Mouse (Mus musculus) right cerebral cortex, adult 2 months (tissue): ENCODE measurements around the gene Cep250.
A peak's percentile ranks its signal among the peaks of the same experiment; 100 is the strongest.

Experiments
- DNase-seq, 2 experiments: peaks; one replicate each; pipeline ENCODE4 v3.0.0; 2021 to 2022; ENCODE audit warnings: low spot score in 2 of 2

The Cep250 gene

DNA sequence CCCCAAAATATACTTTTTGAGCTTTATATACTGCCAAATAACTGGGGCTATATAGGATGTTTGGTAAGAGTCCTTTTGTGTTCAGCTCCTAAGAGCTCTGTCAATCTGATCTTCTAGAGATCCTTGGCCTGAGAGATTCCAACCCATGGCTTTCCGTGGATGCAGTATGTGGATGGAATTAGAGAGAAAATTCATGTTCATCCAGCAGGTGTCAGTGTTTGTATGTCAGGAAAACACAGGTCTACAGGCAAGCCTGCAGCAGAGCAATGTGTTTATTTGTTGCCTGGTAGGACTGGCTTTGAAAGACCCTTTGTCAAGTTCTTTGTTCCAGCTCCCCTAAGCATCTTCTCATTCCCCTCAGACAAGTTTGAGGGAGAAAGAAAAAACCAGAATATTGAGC is 6.7 kb downstream of the Cep250 start:
- DNase-seq = no peak

GRCm38 (mm10) chr2:155973348-155973747 is 17.1 kb downstream of the Cep250 start:
- no peak for DNase-seq

DNA sequence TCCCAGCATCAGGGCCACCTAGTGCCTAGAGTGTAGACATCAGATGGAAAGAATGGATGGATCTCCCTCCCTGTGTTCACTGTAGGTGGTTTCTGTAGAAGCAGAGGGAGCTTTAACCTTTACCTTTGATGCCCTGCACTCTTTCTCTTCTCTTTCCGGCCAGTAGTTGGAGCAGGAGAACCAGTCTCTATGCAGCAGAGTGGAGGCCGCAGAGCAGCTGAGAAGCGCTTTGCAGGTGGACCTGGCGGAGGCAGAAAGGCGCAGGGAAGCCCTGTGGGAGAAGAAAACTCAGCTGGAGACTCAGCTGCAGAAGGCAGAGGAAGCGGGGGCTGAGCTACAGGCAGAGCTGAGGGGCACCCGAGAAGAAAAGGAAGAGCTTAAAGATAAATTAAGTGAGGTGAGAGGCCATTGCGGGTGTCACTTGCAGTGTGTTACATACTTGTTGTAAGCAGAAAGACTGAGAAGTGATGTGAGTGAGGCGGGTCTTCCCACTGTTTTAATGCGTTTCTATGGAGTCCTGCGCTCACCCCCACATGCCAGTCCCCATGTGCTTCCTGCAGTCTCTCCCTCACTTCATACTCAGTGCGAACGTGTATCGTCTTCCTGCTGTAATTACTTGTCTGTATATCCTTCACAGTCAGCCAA is 18.0 kb downstream of the Cep250 start:
- DNase-seq = peak; percentile 28 to 31

DNA sequence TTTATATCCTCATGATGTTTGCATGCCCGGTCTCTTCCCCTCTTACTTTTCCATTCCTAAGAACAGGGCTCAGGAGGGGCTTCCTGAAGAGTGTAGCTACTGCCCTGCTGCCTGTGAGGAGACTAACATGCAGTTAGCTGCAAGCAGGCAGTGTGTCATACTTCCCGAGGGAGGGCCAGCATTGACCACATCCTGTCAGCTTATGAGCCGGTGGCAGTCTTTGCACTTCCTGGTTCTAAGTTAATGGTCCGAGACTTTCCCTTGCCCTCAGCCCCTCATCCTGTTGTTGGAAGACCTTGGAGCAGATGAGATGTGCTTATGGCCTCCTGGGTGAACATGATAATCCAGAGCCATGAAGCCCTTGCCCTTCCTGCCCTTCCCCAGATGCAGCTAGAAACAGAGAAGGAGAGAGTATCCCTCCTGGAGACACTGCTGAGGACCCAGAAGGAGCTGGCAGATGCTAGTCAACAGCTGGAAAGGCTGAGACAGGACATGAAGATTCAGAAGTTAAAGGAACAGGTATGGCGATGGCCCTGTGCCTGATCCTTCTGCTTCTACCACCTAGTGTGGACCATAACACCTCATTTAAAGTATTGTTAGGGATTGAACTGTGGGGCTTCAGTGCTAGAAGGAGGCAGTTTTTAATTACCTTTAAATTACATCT is 23.2 kb downstream of the Cep250 start:
- no peak for DNase-seq

DNA sequence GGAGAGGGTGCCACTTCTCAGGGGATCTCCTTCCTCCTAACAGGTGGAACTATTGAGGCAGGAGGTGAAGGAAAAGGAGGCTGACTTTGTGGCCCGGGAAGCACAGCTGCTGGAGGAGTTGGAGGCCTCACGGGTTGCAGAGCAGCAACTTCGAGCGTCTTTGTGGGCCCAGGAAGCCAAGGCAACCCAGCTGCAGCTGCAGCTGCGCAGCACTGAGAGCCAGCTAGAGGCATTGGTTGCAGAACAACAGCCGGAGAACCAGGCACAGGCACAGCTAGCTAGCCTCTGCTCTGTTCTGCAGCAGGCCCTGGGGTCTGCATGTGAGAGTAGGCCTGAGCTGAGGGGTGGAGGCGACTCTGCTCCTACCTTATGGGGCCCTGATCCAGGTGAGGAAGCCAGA is 29.5 kb downstream of the Cep250 start:
- no peak for DNase-seq

GRCm38 (mm10) chr2:155987131-155987530 is 30.9 kb downstream of the Cep250 start:
- no peak for DNase-seq

GRCm38 (mm10) chr2:155989085-155989484 is 32.8 kb downstream of the Cep250 start:
- DNase-seq = no peak

- DNase-seq = no peak
Measured at GRCm38 (mm10) chr2:155991151-155991550, 34.9 kb downstream of the Cep250 start.

DNA sequence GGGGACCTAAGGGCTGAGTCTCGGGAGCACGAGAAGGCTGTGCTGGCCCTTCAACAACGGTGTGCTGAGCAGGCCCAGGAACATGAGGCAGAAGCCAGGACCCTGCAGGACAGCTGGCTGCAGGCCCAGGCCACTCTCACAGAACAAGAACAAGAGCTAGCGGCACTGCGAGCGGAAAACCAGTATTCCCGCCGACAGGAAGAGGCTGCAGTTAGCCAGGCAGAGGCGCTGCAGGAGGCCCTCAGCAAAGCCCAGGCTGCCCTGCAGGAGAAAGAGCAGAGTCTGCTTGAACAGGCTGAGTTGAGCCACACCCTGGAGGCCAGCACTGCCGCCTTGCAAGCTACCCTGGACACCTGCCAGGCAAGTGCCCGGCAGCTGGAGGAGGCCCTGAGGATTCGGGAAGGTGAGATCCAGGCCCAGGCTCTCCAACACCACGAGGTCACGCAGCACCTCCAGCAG is 35.6 kb downstream of the Cep250 start:
- DNase-seq = peak; percentile 21 to 48

- no peak for DNase-seq
Measured at GRCm38 (mm10) chr2:156005393-156005792, 49.1 kb downstream of the Cep250 start.

DNA sequence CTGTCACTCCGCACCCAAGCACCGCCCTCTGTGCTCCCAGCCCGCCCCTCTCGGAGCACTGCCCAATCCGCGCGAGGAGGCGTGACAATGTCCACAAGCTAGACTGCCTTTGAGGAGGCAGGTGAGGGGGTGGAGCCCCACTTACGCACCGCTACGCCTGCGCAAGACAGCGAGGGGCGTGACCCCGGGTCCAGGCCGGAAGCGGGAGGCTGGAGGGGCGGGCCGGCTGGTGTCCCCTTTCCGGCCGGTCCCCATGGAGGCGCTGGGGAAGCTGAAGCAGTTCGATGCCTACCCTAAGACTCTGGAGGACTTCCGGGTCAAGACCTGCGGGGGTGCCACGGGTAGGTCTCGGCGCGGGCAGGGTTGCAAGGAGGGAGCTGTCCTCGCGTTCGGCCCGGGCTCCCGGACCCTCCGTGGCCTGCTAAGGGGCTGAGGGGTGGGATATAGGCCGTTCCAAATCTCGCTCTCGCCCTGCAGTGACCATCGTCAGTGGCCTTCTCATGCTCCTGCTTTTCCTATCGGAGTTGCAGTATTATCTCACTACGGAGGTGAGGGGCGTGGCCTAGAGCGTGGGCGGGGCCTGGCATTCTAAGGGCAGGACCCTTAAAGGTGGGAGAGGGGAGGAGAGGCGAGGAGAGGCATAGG is 51.8 kb downstream of the Cep250 start, which contains the start of the genes 6430550D23Rik and Ergic3:
TSS of gene 6430550D23Rik (minus strand) at position 90 of the 645 bp plus-strand sequence.
TSS of gene Ergic3 (plus strand) at position 158 of the 645 bp plus-strand sequence.
- peak; percentile 96 for DNase-seq

- DNase-seq = no peak
Measured at GRCm38 (mm10) chr2:156018106-156018505, 61.8 kb downstream of the Cep250 start.

- DNase-seq = no peak
Measured at GRCm38 (mm10) chr2:156021219-156021618, 65.0 kb downstream of the Cep250 start.

GRCm38 (mm10) chr2:156021765-156022164 is 65.5 kb downstream of the Cep250 start:
- DNase-seq = no peak

DNA sequence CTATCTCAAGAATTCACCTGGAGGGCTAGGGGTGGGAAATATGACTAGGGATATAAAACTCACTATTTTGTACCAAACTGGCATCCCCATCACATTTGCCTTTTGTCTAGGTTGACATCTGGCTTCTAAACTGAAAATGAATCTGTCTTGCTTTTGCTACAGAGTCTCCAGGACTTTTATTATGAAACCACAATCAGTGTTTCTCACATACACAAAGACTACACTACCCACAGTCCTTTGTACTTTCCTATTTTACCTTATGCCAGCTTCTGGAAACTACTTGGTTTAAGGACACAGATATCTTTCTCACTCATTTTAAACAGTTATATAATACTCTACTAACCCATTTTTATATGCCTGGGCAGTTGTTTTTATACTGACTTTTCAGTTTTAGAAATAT is 69.2 kb downstream of the Cep250 start:
- DNase-seq = no peak

DNA sequence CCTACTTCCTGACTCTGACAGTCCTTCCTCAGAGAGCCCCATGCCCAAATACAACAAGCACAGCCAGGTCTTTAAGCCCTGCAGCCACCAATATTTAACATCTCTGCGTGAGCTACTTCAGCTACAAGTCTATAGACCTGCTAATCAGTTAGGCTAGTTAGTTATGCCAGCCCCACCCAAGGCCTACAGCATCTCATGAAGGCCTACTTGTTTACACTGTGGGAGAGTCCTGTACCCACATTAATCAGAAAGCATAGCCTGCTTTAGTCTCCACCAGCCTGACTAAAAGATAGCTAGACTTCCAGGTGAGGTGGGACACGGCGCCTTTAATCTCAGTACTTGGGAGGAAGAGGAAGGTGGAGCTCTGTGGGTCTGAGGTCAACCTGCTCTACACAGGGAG is 83.1 kb downstream of the Cep250 start:
- DNase-seq = no peak

- DNase-seq = no peak
Measured at GRCm38 (mm10) chr2:156042903-156043302, 86.6 kb downstream of the Cep250 start.

DNA sequence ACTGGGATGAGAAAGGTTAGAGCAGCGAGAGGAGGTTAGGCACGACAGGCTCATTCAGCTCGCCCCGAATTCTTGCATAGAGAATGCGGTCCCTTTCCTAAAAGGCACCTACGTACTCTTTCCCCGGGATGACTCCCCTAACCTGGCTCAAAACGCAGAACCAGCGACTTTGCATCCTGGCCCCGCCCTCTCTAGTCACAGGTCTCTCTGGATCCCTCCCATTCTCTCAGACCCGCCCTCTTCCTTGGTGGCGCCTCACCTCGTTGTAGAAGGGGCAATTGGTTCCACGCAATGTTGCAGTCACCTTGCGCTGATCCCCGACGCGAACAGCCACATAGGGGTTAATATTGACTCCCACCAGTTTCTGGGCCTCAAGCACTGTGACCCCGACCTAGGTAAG is 91.7 kb downstream of the Cep250 start:
- no peak for DNase-seq
